Mouse (Mus musculus) right cerebral cortex, postnatal 25 days (tissue): Measurements from ENCODE around the gene Ldb2.

Experiments
- DNase-seq: peaks from one replicate; pipeline ENCODE4 v3.0.0; 2022

Gene Ldb2

GRCm38 (mm10) chr5:44799053-44799860, at the start of gene Ldb2:
Gene Ldb2, minus strand, starts transcription at chr5:44799680.
- peak; percentile 64 for DNase-seq

- DNase-seq: no peak
Measured at GRCm38 (mm10) chr5:44831287-44831686, 31.8 kb upstream of the Ldb2 start.

DNA sequence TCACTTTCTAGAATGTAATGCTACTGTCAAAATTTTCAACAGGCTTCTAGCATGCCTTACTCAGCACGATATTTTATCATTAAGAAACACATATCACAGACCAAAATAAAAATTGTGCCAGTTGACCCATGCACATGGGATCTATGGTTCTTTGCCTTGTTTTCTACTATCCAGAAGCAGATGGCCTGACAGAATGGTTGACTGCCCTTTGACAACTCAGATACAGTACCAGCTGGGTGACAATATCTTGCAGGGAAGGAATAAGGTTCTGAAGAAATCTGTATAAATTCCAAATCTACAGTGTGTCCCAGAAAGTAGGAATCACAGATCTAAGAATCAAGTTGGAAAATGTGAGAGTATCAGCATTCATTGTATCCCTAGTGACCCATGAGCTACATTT, 16.0 kb upstream of the Ldb2 start:
- no peak for DNase-seq

DNA sequence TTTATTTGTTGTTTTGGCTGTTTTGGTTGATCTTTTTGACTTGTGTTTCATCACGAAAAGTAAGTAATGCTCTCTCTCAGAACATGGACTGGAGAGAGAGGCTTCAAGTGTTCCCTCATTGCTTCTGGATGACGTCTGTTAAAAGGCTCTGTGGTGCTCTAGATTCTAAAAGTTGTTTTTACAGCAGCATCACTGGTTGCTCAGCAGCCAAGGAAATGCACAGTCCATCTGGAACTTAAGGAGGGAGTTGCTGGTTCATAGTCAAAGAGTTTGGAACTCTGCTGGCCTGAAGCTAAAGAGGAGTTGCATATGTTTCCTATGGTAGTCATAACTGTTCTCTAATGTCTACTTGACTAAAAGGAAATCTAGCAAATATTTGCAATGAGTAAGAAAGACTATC, 6.5 kb upstream of the Ldb2 start:
- no peak for DNase-seq

- DNase-seq: no peak
Measured at GRCm38 (mm10) chr5:44801100-44801499, 1.6 kb upstream of the Ldb2 start.

GRCm38 (mm10) chr5:44799861-44800260, 381 bp upstream of the Ldb2 start:
- no peak for DNase-seq

DNA sequence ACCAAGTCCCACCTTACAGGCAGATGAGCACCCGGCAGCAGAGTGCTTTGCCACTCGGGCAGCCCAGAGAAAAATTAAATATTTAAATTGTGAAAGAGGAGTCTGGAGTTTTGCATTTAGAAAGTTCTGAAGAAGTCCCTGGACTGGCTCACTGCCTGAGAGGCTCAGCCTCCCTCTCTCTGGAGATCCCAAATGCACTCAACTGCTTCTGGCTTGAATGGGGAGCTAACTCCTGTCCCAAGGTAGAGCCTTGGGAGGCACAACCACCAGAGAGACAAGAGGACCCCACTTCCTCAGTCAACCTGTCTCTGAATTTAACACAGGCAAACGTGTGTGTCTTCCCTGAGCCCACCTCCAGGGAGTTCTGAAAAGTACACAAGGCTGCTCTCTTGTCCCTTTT, 987 bp downstream of the Ldb2 start:
- DNase-seq: no peak

- no peak for DNase-seq
Measured at GRCm38 (mm10) chr5:44798056-44798455, 1.4 kb downstream of the Ldb2 start.

DNA sequence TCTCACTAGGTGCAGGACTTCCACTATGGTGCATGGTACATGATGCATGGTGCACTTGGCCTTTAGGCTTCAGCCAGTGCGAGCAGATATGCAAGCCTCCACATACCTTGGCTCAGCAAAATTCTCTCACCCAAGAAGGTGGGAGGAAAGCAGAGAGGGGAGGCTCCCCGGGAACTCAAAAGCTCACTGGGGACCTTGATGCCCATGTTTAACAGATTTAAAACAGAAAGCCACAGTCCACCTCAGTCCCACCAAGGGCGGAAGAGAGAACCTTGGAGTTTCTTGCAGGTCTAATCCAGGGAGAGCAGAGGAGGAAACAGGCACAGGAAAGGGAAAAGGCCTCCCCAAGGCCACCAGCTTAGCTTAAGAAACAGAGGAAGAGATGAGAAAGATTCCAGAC, 14.9 kb downstream of the Ldb2 start:
- no peak for DNase-seq

DNA sequence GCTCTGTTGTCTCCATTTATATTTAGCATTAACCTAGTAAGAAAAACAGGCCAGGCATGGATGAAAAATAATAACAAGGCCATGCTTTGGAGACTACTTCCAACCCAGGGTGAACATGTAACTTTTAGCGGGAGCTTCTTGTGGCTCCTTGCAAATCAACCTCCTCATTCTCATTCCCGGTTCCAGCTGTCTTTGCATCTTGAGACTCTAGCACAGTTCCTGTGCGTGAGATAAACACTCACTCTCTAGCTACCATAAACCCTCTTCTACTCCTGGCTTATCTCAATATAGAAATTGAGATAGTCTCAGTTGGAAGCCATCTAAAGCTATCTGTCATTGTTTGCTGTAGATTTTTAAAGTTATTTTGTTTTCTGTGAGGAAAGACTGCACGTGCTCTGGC, 20.1 kb downstream of the Ldb2 start:
- DNase-seq: no peak

GRCm38 (mm10) chr5:44768472-44768871, 31.0 kb downstream of the Ldb2 start:
- no peak for DNase-seq

DNA sequence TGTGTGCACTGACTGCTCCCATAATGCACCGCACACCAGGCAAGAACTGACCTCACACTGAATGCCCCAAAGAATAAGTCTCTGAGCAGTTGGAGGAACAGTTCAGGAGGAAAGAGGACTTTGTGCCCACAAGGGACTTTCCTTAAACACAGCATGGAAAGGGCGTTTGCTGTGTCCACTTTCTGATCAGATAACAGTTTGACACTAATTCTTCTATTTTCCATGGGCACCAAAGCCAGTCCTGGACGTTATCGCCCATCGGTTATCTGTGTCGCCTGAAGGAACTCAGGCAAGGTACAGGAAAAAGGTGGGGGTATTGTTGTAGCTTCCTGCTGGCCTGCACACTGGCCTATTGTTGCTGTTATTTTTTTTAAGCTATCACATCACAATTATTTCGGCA, 34.6 kb downstream of the Ldb2 start:
- no peak for DNase-seq

GRCm38 (mm10) chr5:44759178-44759577, 40.3 kb downstream of the Ldb2 start:
- no peak for DNase-seq

- DNase-seq: no peak
Measured at GRCm38 (mm10) chr5:44754156-44754910, 45.1 kb downstream of the Ldb2 start.

DNA sequence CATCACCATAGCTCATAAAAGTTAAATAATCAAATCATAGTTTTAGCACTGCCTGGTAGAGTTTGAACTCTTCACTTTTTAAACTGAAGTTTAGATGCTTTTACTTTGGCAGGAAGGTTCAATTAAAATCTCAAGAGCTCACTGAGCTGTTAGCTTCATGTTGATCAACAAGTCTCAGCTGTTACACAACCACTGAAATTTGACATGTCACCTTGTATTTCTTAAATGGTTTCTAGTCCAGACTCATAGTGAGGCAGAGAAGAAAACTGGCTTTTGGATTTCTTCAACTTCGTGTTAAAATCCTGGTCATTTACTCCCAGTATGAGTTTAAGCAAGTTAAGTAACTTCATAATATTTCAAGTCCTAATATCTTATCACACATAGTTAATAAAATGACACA, 53.8 kb downstream of the Ldb2 start:
- no peak for DNase-seq

- no peak for DNase-seq
Measured at GRCm38 (mm10) chr5:44736366-44736765, 63.1 kb downstream of the Ldb2 start.

DNA sequence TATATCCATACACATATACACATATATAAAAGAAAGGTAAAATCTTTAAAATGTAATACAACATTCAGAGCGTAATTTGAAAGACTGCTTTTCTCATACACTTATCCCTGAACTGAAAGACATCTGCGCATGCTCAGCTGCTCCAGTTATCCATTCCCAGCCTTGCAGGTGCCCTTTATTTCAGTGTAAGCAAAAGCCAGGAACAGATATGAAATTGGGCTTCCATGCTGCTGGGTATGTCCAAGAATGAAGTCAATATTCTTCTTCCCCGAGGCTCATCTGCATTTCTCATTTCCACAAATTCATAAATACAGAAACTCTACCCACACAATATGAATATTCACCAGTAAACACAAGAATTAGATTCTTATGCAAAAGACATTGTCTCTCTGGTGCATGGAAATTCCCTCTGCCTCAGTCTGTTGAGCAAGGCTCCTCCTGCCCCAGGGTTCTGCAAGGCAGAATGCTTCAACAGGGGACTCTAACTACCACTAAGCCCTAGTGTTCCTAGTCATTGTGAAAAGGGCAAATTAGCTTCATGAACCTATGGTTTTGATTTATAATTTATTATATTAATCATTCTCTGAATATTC, 65.3 kb downstream of the Ldb2 start:
- peak; percentile 26 for DNase-seq

GRCm38 (mm10) chr5:44729646-44730310, 69.7 kb downstream of the Ldb2 start:
- no peak for DNase-seq

DNA sequence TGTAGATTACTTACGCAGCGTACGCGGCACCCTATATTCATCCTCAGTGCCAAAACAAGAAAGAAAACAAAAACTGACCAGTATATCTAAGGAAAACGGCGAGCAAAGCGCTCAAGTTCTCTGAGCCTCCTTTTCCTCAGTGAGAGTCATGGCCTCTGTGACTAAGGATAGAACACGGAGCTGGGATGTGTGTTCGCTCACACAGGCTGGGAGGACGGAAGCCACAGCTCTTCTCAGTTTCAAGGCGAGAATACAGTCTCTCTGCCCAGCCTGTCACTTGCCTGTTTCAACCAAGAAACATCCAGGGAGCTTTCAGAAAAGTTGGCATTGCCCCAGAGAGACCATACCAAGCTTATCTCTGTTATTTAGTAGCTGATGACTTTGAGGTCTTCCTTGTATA, 71.5 kb downstream of the Ldb2 start:
- DNase-seq: no peak

GRCm38 (mm10) chr5:44726546-44727476, 72.7 kb downstream of the Ldb2 start:
- no peak for DNase-seq

GRCm38 (mm10) chr5:44725501-44725900, 74.0 kb downstream of the Ldb2 start:
- DNase-seq: no peak

- DNase-seq: no peak
Measured at GRCm38 (mm10) chr5:44719872-44720271, 79.6 kb downstream of the Ldb2 start.
